Mouse (Mus musculus) limb, embryonic 15.5 days (tissue): ENCODE measurements around the gene Ddah2. TPM values are rescaled to one million over a fixed set of nuclear protein-coding genes. Genes with fewer than 3 reads are reported as not detected.

Source experiments
- ATAC-seq: fragments of 200-750 bp; cut with Nextera tagmentation; 2 replicates; pipeline ENCODE4 v1.8.0; 2017; ENCODE audit warnings: low read depth, moderate TSS enrichment; ENCODE audit not compliant: insufficient number of reproducible peaks, low FRiP score, low TSS enrichment
- H3K27ac ChIP-seq: fragments of 300-500 bp; sonication (generic); 2 replicates; pipeline ENCODE4 v1.5.1; 2015; ENCODE audit warnings: moderate library complexity, mild to moderate bottlenecking, inconsistent platforms
- H3K27me3 ChIP-seq: fragments of 300-500 bp; sonication (generic); 2 replicates; pipeline ENCODE4 v1.6.1; 2015; ENCODE audit warnings: inconsistent platforms
- H3K36me3 ChIP-seq: fragments of 300-500 bp; sonication (generic); 2 replicates; pipeline ENCODE4 v1.6.1; 2015; ENCODE audit warnings: inconsistent platforms
- H3K4me1 ChIP-seq: fragments of 300-500 bp; sonication (generic); 2 replicates; pipeline ENCODE4 v1.6.1; 2015; ENCODE audit warnings: inconsistent platforms
- H3K4me2 ChIP-seq: fragments of 300-500 bp; sonication (generic); 2 replicates; pipeline ENCODE4 v1.6.1; 2015; ENCODE audit warnings: mild to moderate bottlenecking, inconsistent platforms
- H3K4me3 ChIP-seq: fragments of 300-500 bp; sonication (generic); 2 replicates; pipeline ENCODE4 v1.5.1; 2015; ENCODE audit warnings: mild to moderate bottlenecking, inconsistent platforms
- H3K9ac ChIP-seq: fragments of 300-500 bp; sonication (generic); 2 replicates; pipeline ENCODE4 v1.6.1; 2015; ENCODE audit warnings: inconsistent platforms
- H3K9me3 ChIP-seq: fragments of 300-500 bp; sonication (generic); 2 replicates; pipeline ENCODE4 v1.6.1; 2016; ENCODE audit warnings: inconsistent platforms
- WGBS: fragments of 180-500 bp; shearing (Covaris S2); methylation state at CpG from one replicate; pipeline ENCODE4 v1.1.7; 2015; 5-methylcytosine and 5-hydroxymethylcytosine counted together
- polyA plus RNA-seq: library from polyadenylated mRNA; unstranded; fragments of >200 nt; fragmentation: Nextera tagmentation; extraction: Ambion mirVana; gene quantifications from 2 replicates; pipeline ENCODE4 v1.2.1, GENCODE M21; 2015

Gene Ddah2
- polyA plus RNA-seq, 1 experiment from 2014 or later = 321 TPM

DNA sequence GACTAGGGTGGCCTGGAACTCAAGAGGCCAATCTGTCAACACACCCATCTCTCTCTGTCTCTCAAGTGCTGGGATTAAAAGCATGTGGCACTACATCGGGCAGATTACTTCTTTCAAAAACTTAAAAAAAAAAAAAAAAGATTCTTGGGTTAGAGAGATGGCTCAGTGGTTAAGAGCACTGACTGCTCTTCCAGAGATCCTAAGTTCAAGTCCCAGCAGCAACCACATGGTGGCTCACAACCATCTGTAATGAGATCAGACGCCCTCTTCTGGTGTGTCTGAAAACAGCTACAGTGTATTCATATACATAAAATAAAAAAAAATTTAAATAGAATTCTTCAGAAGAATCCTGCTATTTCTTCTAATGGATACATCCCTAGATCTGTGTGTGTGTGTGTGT lies 29.3 kb downstream of the Ddah2 start:
- no peak for ATAC-seq
- Histone ChIP-seq H3K4me3 (no peak overlapping the region), H3K9ac (no peak overlapping the region), H3K4me1 (peaks cover 13% of the 10 kb centered on the region), H3K27ac (no peak overlapping the region), H3K4me2 (no peak overlapping the region), H3K9me3 (no peaks in the 10 kb centered on the region), H3K27me3 (no peaks in the 10 kb centered on the region; the same call in 1 of the 2 replicates), H3K36me3 (peaks cover 22% of the 10 kb centered on the region)
- WGBS = 53% methylated on average over 2 of the region's 2 CpGs

DNA sequence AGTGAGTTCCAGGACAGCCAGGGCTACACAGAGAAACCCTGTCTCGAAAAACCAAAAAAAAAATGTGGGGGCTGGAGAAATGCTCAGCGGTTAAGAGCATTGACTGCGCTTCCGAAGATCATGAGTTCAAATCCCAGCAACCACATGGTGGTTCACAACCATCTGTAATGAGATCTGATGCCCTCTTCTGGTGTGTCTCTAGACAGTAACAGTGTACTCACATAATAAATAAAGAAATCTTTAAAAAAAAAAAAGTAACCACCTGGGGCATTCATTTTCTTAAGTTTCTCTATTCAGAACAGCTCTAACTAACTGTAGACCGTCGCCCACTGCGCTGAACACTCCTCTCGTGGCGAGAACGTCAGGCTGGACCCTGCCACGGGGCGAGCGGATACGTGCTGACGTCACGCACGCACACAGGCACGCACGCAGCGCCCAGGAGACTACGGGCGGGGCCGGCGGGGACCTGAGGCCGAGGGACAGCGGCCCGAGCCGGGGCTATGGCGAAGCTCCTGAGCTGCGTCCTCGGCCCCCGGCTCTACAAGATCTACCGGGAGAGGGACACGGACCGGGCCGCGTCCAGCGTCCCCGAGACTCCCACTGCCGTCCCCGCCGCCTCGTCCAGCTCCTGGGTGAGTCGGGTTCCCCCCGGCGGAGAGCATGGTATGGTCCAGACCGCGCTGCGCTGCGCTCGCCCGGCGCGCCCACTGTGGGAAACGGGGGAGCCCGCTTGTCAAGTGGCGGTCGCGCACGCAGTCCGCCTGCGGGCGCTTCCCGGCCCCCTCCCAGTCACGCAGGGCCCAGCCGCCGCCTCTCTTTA lies 30.2 kb downstream of the Ddah2 start, which contains the start of gene Abhd16a:
Abhd16a (plus strand) TSS at position 439 of the 820 bp plus-strand sequence.
- Histone ChIP-seq H3K4me2 (peak within 1 kb of the TSS; percentile 53), H3K9ac (peak within 1 kb of the TSS; percentile 94), H3K4me3 (peak within 1 kb of the TSS; percentile 70), H3K27me3 (no peaks in the 10 kb centered on the region; the same call in 1 of the 2 replicates), H3K9me3 (no peaks in the 10 kb centered on the region), H3K4me1 (peaks cover 13% of the 10 kb centered on the region), H3K27ac (peak within 1 kb of the TSS; percentile 98), H3K36me3 (peaks cover 31% of the 10 kb centered on the region)
- peak; percentile 96 for ATAC-seq
- 4% methylated on average over 48 of the region's 67 CpGs for WGBS

DNA sequence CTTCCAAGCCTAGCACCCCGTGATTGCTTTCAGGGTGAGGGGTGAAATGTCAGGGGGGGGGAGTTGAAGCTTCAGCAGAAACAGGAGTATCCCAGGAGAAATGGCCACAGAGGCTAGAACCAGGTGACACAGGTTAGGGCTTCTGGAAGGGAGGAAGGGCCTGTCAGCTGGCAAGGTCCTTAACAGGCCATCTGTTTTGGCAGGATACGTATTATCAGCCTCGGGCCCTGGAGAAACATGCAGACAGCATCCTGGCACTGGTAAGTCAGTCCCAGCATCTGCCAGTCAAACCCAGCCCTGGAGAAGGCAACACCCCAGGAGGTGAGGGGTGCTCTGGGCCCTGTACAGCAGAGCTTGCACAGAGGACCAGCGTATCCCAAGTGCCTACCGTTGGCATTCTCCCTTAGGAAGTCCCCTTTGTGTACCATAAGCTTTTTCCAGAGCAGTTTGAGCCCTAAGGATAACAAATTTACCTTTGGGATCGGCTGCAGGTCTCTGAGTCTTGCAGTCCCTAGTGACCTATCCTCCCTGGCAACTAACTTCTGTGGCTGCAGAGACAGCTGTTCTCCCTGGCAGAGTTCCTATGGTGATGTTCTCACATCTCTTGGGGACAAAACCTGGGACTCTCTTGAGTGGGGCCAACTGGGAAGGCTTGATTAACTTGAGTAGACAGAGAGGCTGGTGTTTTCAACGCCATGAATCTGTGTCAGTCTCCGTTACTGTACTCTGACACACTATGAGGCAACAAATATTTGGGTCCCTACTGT lies 31.5 kb downstream of the Ddah2 start:
- ATAC-seq = no peak
- 57% methylated on average over 8 of the region's 8 CpGs for WGBS
- H3K4me3 ChIP-seq = peak overlapping the region; percentile 70
- peaks cover 44% of the 10 kb centered on the region for H3K36me3 ChIP-seq
- no peaks in the 10 kb centered on the region; the same call in 1 of the 2 replicates for H3K27me3 ChIP-seq
- peaks cover 13% of the 10 kb centered on the region for H3K4me1 ChIP-seq
- peak overlapping the region; percentile 94 for H3K9ac ChIP-seq
- H3K27ac ChIP-seq = peak overlapping the region; percentile 98; the same call in 1 of the 2 replicates
- no peaks in the 10 kb centered on the region for H3K9me3 ChIP-seq
- peak overlapping the region; percentile 53 for H3K4me2 ChIP-seq

DNA sequence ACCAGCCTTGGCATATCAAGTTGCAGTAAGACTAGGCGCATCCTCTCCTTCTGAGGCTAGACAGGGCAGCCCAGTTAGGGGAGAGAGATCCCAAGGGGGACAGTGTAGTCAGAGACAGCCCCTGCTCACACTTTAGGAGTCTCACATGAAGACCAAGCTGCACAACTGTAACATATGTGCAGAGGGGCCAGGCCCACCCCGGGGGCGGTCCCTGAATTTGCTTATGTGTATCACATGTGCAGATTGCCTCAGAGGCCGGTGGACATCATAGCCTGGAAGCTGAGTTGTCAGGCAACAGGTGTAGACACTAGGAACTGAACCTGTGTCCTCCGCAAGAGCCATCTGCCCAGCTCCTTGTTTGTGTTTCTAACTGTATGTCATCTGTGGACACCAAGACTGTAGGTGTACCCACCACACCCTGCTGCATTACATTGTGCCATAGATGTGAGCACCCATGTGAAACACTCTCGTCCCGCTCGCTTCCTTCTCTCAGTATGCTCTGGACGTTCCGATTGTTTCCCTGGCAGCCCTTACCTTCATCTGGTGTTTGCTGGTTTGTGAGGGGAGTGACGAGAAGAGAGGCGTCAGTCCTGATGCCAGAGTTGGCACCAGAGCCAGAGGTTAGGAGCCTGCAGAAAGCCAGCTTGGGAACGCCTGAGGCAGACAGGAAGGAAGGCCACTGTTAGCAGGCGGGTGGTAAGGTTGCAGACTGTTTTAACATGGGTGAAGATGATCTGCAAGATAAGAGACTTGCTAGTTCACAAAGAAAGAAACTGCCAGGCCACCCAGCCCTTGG lies 33.8 kb downstream of the Ddah2 start:
- Histone ChIP-seq H3K4me3 (no peak overlapping the region), H3K27me3 (no peaks in the 10 kb centered on the region), H3K27ac (no peak overlapping the region), H3K4me1 (peaks cover 13% of the 10 kb centered on the region), H3K9ac (no peak overlapping the region), H3K4me2 (no peak overlapping the region), H3K36me3 (peaks cover 67% of the 10 kb centered on the region), H3K9me3 (no peaks in the 10 kb centered on the region)
- ATAC-seq = no peak
- 82% methylated on average over 14 of the region's 14 CpGs for WGBS

DNA sequence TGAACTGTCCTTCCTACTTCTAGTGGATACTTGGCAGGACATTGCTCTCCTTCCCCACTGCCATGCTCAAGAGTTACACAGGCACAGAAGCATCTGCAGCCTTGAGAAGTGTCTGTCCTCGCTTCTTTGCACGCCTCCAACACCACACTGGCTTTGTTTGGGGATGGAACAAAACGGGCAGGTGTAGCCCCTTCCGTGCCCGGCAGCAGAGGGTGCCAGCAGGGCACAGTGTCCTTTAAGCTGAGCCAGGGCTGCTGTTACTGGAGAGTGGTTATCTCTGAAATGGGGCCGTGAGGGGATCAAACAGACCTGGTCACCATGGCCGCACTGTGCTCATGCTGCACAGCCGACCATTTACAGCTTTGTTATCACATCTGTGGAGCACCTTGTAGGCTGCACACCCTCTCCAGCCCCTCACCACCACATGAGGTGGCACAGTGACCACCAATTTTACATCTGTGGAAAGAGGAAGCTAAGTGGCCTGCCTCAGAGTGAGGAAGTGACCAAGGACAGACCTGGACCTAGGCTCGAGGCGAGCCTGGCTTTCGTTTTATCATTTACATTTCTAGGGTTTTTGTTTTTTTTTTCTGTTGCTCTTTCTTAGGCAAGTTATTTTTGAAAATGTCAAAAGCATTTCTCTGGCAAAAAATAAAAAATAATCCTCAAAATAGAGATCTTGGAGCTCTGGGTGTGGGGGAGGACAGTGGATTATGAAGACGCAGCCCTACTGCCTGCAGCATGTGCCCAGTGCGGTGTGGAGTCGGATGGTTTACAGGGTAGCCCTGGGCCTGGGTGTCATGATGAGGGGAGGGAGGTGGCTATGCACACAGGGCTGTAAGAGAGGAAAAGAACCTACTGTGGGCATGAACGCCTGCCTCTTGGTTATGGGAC lies 35.9 kb downstream of the Ddah2 start:
- WGBS = 92% methylated on average over 15 of the region's 15 CpGs
- Histone ChIP-seq H3K4me3 (no peak overlapping the region), H3K9ac (no peak overlapping the region), H3K4me2 (no peak overlapping the region), H3K4me1 (peaks cover 13% of the 10 kb centered on the region), H3K36me3 (peaks cover 88% of the 10 kb centered on the region), H3K27me3 (no peaks in the 10 kb centered on the region), H3K9me3 (no peaks in the 10 kb centered on the region), H3K27ac (no peak overlapping the region)
- no peak for ATAC-seq

DNA sequence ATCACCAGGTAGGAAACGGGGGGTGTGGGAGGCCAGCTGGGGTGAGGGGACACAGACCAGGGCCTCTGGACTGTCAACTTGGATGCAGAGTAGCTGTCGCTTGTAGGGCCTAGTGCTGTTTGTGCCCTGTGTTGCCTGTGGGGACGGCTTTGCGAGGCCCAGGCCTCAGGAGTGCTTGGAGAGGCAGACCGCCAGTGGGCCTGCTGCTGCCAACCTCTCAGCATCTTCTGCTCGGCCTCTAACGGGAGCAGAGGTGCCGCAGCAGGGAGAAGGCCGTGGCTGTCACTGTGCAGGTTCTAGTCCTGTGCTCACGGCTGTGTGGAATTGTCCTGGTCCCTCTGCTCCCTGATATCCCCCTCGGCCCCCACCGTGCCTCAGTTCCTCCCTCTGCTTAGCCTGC lies 37.8 kb downstream of the Ddah2 start:
- Histone ChIP-seq H3K4me1 (no peaks in the 10 kb centered on the region), H3K4me2 (no peak overlapping the region), H3K36me3 (peaks cover 98% of the 10 kb centered on the region), H3K9me3 (no peaks in the 10 kb centered on the region), H3K27me3 (no peaks in the 10 kb centered on the region), H3K4me3 (no peak overlapping the region), H3K27ac (no peak overlapping the region), H3K9ac (no peak overlapping the region)
- ATAC-seq = no peak
- WGBS = 87% methylated on average over 12 of the region's 12 CpGs

DNA sequence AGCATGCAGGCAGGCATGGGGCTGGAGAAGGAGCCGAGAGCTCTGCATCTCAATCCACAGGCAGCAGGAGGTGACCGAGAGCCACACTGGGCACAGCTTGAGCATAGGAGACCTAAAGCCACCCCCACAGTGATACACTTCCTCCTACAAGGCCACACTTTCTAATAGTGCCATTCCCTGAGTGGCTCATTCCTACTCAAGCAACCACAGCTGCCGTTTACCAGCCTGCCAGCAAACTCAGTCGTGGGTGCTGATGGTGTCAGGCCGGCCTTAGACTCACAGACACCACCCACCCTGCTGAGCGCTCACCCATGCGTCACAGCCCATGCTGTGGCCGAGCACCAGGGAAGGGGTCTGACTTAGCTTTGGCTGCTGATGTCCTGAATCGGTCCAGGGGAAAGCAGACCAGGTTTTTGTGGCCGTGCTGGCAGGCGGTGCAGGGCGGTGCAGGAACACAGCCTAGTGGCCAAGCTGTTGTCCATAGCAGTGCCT lies 38.4 kb downstream of the Ddah2 start:
- WGBS = 88% methylated on average over 12 of the region's 12 CpGs
- H3K27ac ChIP-seq = no peak overlapping the region
- H3K27me3 ChIP-seq = no peaks in the 10 kb centered on the region
- no peaks in the 10 kb centered on the region for H3K9me3 ChIP-seq
- H3K36me3 ChIP-seq = peaks cover 100% of the 10 kb centered on the region
- H3K9ac ChIP-seq = 0 out of 2 replicates have a peak overlapping the region, but pooled peaks have one; percentile 2
- no peak overlapping the region for H3K4me2 ChIP-seq
- no peak for ATAC-seq
- no peak overlapping the region for H3K4me3 ChIP-seq
- H3K4me1 ChIP-seq = no peaks in the 10 kb centered on the region

DNA sequence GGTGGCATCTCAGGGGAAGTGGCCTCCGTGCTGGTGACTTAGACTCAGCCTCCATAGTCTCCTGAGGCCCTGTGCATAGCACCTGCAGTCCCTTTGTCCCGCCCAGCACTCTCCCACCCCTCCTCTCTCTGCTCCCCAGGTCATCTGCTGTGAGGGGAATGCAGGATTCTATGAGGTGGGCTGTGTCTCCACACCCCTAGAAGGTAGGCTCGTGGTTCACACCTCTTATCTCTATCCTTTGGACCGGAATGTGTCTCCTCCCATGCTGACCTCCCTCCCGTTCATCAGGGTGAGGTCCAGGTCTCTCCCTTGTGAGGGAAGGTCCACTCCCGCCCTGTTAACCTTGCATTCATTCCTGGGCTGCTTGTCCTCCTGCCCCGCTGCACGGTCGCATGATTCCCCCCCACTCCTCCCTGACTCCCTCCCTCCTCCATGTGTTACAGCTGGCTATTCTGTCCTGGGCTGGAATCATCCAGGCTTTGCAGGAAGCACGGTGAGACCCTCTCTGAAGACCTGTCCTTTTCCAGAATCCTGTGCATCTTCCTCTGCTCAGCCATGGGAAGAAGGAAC lies 41.4 kb downstream of the Ddah2 start:
- Histone ChIP-seq H3K9ac (no peak overlapping the region), H3K27ac (no peak overlapping the region), H3K4me3 (no peak overlapping the region), H3K4me1 (no peaks in the 10 kb centered on the region), H3K4me2 (no peak overlapping the region), H3K9me3 (no peaks in the 10 kb centered on the region), H3K36me3 (peaks cover 91% of the 10 kb centered on the region), H3K27me3 (no peaks in the 10 kb centered on the region)
- 77% methylated on average over 10 of the region's 10 CpGs for WGBS
- no peak for ATAC-seq

DNA sequence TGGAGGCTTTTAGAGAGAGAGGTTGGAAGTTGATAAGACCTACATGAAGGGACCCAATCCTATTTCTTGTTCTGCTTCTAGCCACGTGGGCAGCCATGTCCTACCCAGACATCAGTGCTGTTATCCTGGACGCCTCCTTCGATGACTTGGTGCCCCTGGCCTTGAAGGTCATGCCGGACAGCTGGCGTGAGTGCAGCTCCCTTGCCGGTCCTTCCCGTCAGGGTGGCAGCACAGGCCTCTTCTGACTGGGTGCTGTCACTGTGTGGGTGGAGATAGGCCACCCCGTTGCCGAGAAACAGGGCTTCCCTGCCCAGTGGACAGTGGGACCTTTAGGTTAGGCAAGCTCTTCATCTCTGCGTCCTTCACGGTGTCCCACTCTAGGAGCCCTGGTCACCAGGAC lies 42.3 kb downstream of the Ddah2 start:
- peaks cover 82% of the 10 kb centered on the region for H3K36me3 ChIP-seq
- H3K27me3 ChIP-seq = no peaks in the 10 kb centered on the region
- 84% methylated on average over 11 of the region's 11 CpGs for WGBS
- ATAC-seq = no peak
- no peak overlapping the region for H3K4me2 ChIP-seq
- no peak overlapping the region for H3K4me3 ChIP-seq
- no peaks in the 10 kb centered on the region for H3K9me3 ChIP-seq
- H3K4me1 ChIP-seq = peaks cover 7% of the 10 kb centered on the region; the same call in 1 of the 2 replicates
- no peak overlapping the region for H3K9ac ChIP-seq
- H3K27ac ChIP-seq = no peak overlapping the region

DNA sequence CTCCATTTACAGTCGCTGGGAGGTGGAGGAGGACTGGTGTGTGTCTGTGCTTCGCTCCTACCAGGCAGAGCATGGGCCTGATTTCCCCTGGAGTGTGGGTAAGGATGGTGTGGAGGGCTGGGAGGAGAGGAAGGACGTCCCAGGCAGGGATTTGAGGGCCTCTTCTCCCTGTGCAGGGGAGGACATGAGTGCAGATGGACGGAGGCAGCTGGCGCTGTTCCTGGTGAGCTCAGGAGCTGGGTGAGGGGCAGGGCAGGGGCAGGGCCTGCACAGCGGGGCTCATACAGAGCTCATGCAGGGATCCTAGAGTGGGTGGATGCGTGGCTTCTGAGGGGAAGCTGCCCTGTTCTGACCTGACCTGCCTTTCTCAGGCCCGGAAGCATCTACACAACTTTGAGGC lies 43.5 kb downstream of the Ddah2 start:
- Histone ChIP-seq H3K9ac (no peak overlapping the region), H3K27me3 (no peaks in the 10 kb centered on the region), H3K9me3 (no peaks in the 10 kb centered on the region), H3K4me2 (no peak overlapping the region), H3K27ac (no peak overlapping the region), H3K4me1 (peaks cover 7% of the 10 kb centered on the region; the same call in 1 of the 2 replicates), H3K36me3 (peaks cover 71% of the 10 kb centered on the region), H3K4me3 (no peak overlapping the region)
- no peak for ATAC-seq
- 67% methylated on average over 8 of the region's 8 CpGs for WGBS
